Mouse (Mus musculus) stomach, postnatal 0 days (tissue): ENCODE measurements around the gene Samd10. TPM values are rescaled to one million over a fixed set of nuclear protein-coding genes. Genes with fewer than 3 reads are reported as not detected.

Experiments
- ATAC-seq: fragments of 200-750 bp; cut with Nextera tagmentation; 2 replicates; pipeline ENCODE4 v1.8.0; 2017; ENCODE audit not compliant: low FRiP score, low TSS enrichment
- DNase-seq: peaks from one replicate; pipeline ENCODE4 v3.0.0-alpha.2; 2016; ENCODE audit warnings: low spot score
- H3K27ac ChIP-seq: fragments of 300-500 bp; sonication (generic); replicated peaks from 2 replicates; pipeline ENCODE4 v1.5.1; 2014; ENCODE audit warnings: mild to moderate bottlenecking, control low read depth
- H3K27me3 ChIP-seq: fragments of 300-500 bp; sonication (generic); 2 replicates; pipeline ENCODE4 v1.6.1; 2014; ENCODE audit warnings: low read length; ENCODE audit not compliant: control insufficient read depth, insufficient read depth
- H3K36me3 ChIP-seq: fragments of 300-500 bp; sonication (generic); 2 replicates; pipeline ENCODE4 v1.6.1; 2014; ENCODE audit warnings: low read length, mixed read lengths; ENCODE audit not compliant: control insufficient read depth, insufficient read depth
- H3K4me1 ChIP-seq: fragments of 300-500 bp; sonication (generic); replicated peaks from 2 replicates; pipeline ENCODE4 v1.6.1; 2014; ENCODE audit warnings: antibody characterized with exemption; ENCODE audit not compliant: control insufficient read depth, insufficient read depth
- H3K4me2 ChIP-seq: fragments of 300-500 bp; sonication (generic); replicated peaks from 2 replicates; pipeline ENCODE4 v1.6.1; 2014; ENCODE audit warnings: low read depth, mild to moderate bottlenecking, control low read depth, moderate library complexity
- H3K4me3 ChIP-seq: fragments of 300-500 bp; sonication (generic); 2 replicates; pipeline ENCODE4 v1.5.1; 2014; ENCODE audit warnings: low read depth, low read length, control low read depth
- H3K9ac ChIP-seq: fragments of 300-500 bp; sonication (generic); 2 replicates; pipeline ENCODE4 v1.6.1; 2014; ENCODE audit warnings: mild to moderate bottlenecking, low read length, control low read depth, mixed read lengths
- H3K9me3 ChIP-seq: fragments of 300-500 bp; sonication (generic); 2 replicates; pipeline ENCODE4 v1.6.1; 2016; ENCODE audit warnings: low read length; ENCODE audit not compliant: control insufficient read depth
- CTCF ChIP-seq: IDR thresholded peaks from 2 replicates; pipeline ENCODE4 v1.5.1; 2016; ENCODE audit warnings: antibody characterized with exemption, low read depth, mild to moderate bottlenecking, moderate library complexity
- EP300 ChIP-seq: optimal IDR thresholded peaks from 2 replicates; pipeline ENCODE3; 2016; ENCODE audit warnings: antibody characterized with exemption
- WGBS: fragments of 180-500 bp; shearing (Covaris S2); extraction: QIAGEN DNeasy Blood & Tissue Kit; methylation state at CpG from one replicate; pipeline ENCODE4 v1.1.7; 2014; 5-methylcytosine and 5-hydroxymethylcytosine counted together
- polyA plus RNA-seq: library from polyadenylated mRNA; unstranded; fragments of >200 nt; fragmentation: Nextera tagmentation; extraction: Ambion mirVana; gene quantifications from 2 replicates; pipeline ENCODE4 v1.2.1, GENCODE M21; 2015

Gene Samd10
- polyA plus RNA-seq, 1 experiment from 2014 or later: 22.9 TPM

DNA sequence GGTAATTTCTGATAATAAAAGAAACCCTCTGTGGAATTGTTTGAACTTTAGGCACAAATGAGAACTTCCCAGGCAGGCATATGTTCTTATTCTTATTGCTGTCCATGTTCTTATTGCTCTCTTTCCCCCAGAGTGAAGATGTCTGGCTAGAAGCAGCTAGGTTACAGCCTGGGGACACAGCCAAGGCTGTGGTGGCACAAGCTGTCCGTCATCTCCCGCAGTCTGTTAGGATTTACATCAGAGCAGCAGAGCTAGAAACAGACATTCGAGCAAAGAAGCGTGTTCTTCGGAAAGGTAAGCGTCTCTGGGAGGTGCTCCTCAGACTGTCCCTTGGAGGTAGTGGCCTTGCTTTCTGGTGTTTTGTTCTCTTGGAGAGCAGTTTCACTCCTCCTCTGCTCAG lies 33.6 kb upstream of the Samd10 start:
- no peak overlapping the region for H3K9ac ChIP-seq
- 95% methylated on average over 6 of the region's 6 CpGs for WGBS
- H3K4me3 ChIP-seq: no peak overlapping the region
- no peaks in the 10 kb centered on the region for H3K27me3 ChIP-seq
- H3K4me2 ChIP-seq: no peak overlapping the region
- ATAC-seq (no peak), DNase-seq (no peak)
- no peaks in the 10 kb centered on the region for H3K9me3 ChIP-seq
- H3K4me1 ChIP-seq: no peaks in the 10 kb centered on the region
- TF ChIP-seq EP300 (no peak), CTCF (no peak)
- H3K27ac ChIP-seq: no peak overlapping the region
- H3K36me3 ChIP-seq: peaks cover 38% of the 10 kb centered on the region

DNA sequence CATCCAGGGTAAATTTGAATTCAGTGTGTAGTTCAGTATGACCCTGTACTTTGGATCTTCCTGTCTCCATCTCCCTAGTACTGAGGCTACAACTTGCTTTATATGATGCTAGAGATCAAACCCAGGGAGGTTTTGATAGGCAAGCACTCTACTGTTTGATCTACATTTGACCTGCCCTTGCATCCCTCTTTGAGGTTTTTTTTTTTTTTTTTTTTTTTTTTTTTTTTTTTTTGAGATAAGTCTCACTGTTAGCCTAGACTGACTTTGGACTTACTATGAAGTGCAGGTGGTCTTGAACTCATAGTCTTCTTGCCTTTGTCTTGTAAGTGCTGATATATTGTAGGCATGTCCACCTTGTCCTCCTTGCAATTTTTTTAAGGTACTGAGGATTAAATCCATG lies 29.5 kb upstream of the Samd10 start:
- Histone ChIP-seq H3K9ac (no peak overlapping the region), H3K4me3 (no peak overlapping the region), H3K4me1 (no peaks in the 10 kb centered on the region), H3K27me3 (no peaks in the 10 kb centered on the region), H3K9me3 (no peaks in the 10 kb centered on the region), H3K27ac (no peak overlapping the region), H3K36me3 (peaks cover 10% of the 10 kb centered on the region; the same call in 1 of the 2 replicates), H3K4me2 (no peak overlapping the region)
- TF ChIP-seq EP300: no peak
- TF ChIP-seq CTCF: no peak
- DNase-seq: no peak
- ATAC-seq: no peak

DNA sequence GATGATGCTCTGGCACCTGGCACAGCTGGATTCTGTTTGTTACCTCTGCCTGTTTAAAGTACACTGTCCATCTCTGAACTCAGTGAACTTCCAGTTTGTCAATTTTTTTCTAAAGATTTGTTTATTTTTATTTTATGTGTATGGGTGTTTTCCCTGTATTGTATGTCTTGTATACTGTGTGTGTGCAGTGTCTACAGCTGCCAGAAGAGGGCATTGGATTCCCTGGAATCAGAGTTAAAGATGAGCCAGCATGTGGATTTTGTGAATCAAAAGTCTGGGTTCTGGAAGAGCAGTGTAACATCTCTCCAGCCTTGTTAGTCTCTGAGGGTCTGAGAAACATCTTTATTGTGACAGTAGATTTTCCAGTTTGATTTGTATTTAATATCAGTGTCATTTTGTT lies 24.4 kb upstream of the Samd10 start:
- no peak overlapping the region for H3K9ac ChIP-seq
- no peak overlapping the region for H3K4me2 ChIP-seq
- H3K9me3 ChIP-seq: no peaks in the 10 kb centered on the region
- no peaks in the 10 kb centered on the region for H3K4me1 ChIP-seq
- H3K27me3 ChIP-seq: no peaks in the 10 kb centered on the region
- peaks cover 5% of the 10 kb centered on the region; the same call in 1 of the 2 replicates for H3K36me3 ChIP-seq
- TF ChIP-seq CTCF (peak; percentile 67), EP300 (no peak)
- DNase-seq (no peak), ATAC-seq (no peak)
- H3K27ac ChIP-seq: no peak overlapping the region
- no peak overlapping the region for H3K4me3 ChIP-seq

DNA sequence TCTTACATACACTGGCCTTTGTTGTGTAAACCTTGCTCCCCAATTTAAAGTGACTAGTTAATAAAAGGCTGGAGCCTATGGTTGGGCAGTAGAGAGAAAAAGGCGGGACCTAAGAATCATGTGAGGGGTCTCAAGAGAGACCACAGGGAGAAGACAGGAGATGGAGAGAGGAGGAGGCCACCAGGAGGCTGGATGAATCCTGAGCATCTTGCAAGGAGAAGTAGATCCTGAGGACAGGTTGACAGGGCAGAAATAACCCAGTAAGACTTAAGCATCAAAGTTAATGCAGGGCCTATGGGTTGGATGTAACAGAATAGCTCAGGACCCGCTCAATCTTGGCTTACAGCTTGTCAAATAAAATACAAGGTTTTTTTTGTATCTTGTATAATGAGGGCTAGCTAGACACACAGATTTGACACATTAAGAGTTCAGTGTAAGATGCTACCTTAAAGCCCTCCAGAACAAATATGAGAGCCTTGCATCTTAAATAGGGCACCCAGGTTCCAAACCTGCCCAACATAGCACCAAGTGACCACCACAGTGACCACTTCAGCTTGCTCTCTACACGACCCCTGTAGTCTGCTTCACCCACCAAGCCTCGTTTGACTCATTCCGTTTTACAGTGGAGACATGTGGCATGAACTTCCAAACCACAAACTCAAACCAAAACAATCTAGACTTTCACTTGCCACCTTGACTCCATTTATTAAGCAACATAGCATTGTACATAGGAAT lies 19.9 kb upstream of the Samd10 start:
- Histone ChIP-seq H3K36me3 (peaks cover 7% of the 10 kb centered on the region; the same call in 1 of the 2 replicates), H3K4me1 (no peaks in the 10 kb centered on the region), H3K4me2 (no peak overlapping the region), H3K27me3 (no peaks in the 10 kb centered on the region), H3K9me3 (no peaks in the 10 kb centered on the region), H3K9ac (no peak overlapping the region), H3K4me3 (no peak overlapping the region), H3K27ac (no peak overlapping the region)
- 87% methylated on average over 5 of the region's 5 CpGs for WGBS
- no peak for DNase-seq
- no peak for ATAC-seq
- no peak for TF ChIP-seq EP300
- TF ChIP-seq CTCF: no peak

DNA sequence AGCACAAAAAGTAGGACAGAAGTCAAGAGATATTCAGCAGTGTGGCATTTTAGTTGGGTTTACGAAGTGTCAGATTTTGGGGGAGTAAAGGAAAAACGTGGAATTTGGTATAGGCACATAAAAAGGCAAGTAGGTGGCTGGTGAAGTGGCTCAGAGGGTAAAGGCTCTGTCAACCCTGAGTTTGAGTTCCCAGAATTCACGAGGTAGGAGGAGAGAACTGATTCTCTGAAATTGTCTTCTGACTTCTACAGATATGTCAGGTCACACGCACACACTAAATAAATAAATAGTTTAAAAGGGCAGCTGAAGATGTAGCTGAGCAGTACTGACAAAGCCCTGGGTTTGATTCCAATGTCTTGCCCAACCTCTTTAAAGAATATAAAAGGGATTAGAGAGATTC lies 3.4 kb upstream of the Samd10 start:
- H3K27me3 ChIP-seq: no peaks in the 10 kb centered on the region
- peak overlapping the region; percentile 86; the same call in 1 of the 2 replicates for H3K4me2 ChIP-seq
- 0 out of 2 replicates have a peak, but pooled peaks cover 5% of the 10 kb centered on the region for H3K4me1 ChIP-seq
- DNase-seq: no peak
- ATAC-seq: no peak
- peak overlapping the region; percentile 89; the same call in 1 of the 2 replicates for H3K4me3 ChIP-seq
- H3K9ac ChIP-seq: no peak overlapping the region
- TF ChIP-seq EP300: no peak
- TF ChIP-seq CTCF: no peak
- no peak overlapping the region for H3K27ac ChIP-seq
- H3K9me3 ChIP-seq: no peaks in the 10 kb centered on the region
- H3K36me3 ChIP-seq: no peaks in the 10 kb centered on the region
- WGBS: 68% methylated on average over 4 of the region's 4 CpGs

DNA sequence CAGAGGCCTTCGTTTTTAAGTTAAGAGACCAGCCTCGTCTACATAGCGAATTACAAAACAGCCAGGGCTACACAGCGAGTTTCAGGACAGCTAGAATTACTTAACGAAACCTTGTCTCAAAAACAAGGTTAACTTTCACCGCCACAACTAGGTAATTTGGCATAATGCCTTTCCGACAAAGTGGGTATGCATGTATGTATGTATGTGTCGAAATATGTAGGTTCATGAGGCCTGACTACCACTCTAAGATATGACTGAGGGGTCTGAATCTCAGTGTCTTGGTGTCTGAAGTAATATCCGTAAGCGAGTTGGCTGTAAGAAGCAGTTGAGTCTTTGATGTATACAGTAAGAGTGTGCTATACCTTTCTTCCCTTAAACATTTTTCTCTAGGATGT lies 2.7 kb upstream of the Samd10 start:
- TF ChIP-seq EP300: no peak
- TF ChIP-seq CTCF: no peak
- ATAC-seq: no peak
- DNase-seq: no peak
- peak overlapping the region; percentile 89 for H3K4me3 ChIP-seq
- peak overlapping the region; percentile 86 for H3K4me2 ChIP-seq
- 23% methylated on average over 10 of the region's 10 CpGs for WGBS
- H3K9me3 ChIP-seq: no peaks in the 10 kb centered on the region
- no peaks in the 10 kb centered on the region for H3K36me3 ChIP-seq
- peak overlapping the region; percentile 89 for H3K27ac ChIP-seq
- H3K27me3 ChIP-seq: no peaks in the 10 kb centered on the region
- 0 out of 2 replicates have a peak, but pooled peaks cover 5% of the 10 kb centered on the region for H3K4me1 ChIP-seq
- H3K9ac ChIP-seq: peak overlapping the region; percentile 93
